ENCODE assay signal across 8 mouse cellular contexts in genomic region chr5:124536776-124537175, GRCm38 (mm10). TPM values are rescaled to one million over a fixed set of nuclear protein-coding genes. Genes with fewer than 3 reads are reported as not detected.
DNase-seq lines count a peak whose midpoint lies in the region; ATAC-seq and TF ChIP-seq lines count a peak whose summit lies in the region.

No protein-coding gene starts in this region.

- H3K9me3 ChIP-seq in ES-Bruce4 (replicated peaks; ENCODE audit: control insufficient read depth, insufficient read depth, low read length, poor library complexity, severe bottlenecking): no peaks in the 10 kb centered on the region
- H3K9me3 ChIP-seq in forebrain, embryonic 15.5 days: no peaks in the 10 kb centered on the region
- no peaks in the 10 kb centered on the region for H3K9me3 ChIP-seq in hindbrain, embryonic 10.5 days
- no peaks in the 10 kb centered on the region for H3K9me3 ChIP-seq in limb, embryonic 11.5 days (ENCODE audit: control insufficient read depth, low read length)
- no peaks in the 10 kb centered on the region for H3K9me3 ChIP-seq in midbrain, embryonic 10.5 days (replicated peaks)

- H3K4me2 ChIP-seq in forebrain, embryonic 15.5 days (replicated peaks): 0 out of 2 replicates have a peak overlapping the region, but pooled peaks have one; percentile 12
- H3K4me2 ChIP-seq in limb, embryonic 11.5 days (ENCODE audit: low read depth, severe bottlenecking): peak overlapping the region; percentile 24; the same call in 1 of the 2 replicates

- 2% methylated on average over 16 of the region's 17 CpGs for WGBS in forebrain, embryonic 15.5 days
- 8% methylated on average over 17 of the region's 17 CpGs for WGBS in hindbrain, embryonic 10.5 days
- 6% methylated on average over 17 of the region's 17 CpGs for WGBS in limb, embryonic 11.5 days
- 7% methylated on average over 17 of the region's 17 CpGs for WGBS in midbrain, embryonic 10.5 days

- H3K4me3 ChIP-seq in ES-Bruce4 (ENCODE audit: low read depth, low read length): peak overlapping the region; percentile 45
- no peak overlapping the region for H3K4me3 ChIP-seq in forebrain, embryonic 15.5 days
- peak overlapping the region; percentile 26 for H3K4me3 ChIP-seq in hindbrain, embryonic 10.5 days
- peak overlapping the region; percentile 5; the same call in 1 of the 2 replicates for H3K4me3 ChIP-seq in limb, embryonic 11.5 days (ENCODE audit: low read depth, low read length)
- H3K4me3 ChIP-seq in midbrain, embryonic 10.5 days: peak overlapping the region; percentile 39

- no peak for ATAC-seq in forebrain, embryonic 15.5 days (replicated peaks)
- no peak for ATAC-seq in limb, embryonic 11.5 days (ENCODE audit: insufficient number of reproducible peaks, low FRiP score, low TSS enrichment, low read depth)

- peak; percentile 79 for DNase-seq in R1 (ENCODE audit: low read depth, low spot score)
- DNase-seq in hindbrain, embryonic 10.5 days (ENCODE audit: low spot score): peak; percentile 28
- peak; percentile 53 for DNase-seq in limb, embryonic 11.5 days (ENCODE audit: low spot score)
- DNase-seq in midbrain, embryonic 10.5 days (ENCODE audit: low spot score): peak; percentile 42
- peak; percentile 52 for DNase-seq in thymus, postnatal 14 days
- no peak for DNase-seq in layer of hippocampus, adult 9-11 months

- peak overlapping the region; percentile 34 for H3K9ac ChIP-seq in ES-Bruce4 (ENCODE audit: low read depth, poor library complexity, severe bottlenecking)
- no peak overlapping the region for H3K9ac ChIP-seq in forebrain, embryonic 15.5 days (replicated peaks)
- peak overlapping the region; percentile 28; the same call in 1 of the 2 replicates for H3K9ac ChIP-seq in limb, embryonic 11.5 days (ENCODE audit: low read length)

- no peaks in the 10 kb centered on the region for H3K36me3 ChIP-seq in ES-Bruce4 (ENCODE audit: control insufficient read depth, insufficient read depth, low read length, poor library complexity, severe bottlenecking)
- no peaks in the 10 kb centered on the region for H3K36me3 ChIP-seq in forebrain, embryonic 15.5 days
- no peaks in the 10 kb centered on the region for H3K36me3 ChIP-seq in hindbrain, embryonic 10.5 days
- H3K36me3 ChIP-seq in limb, embryonic 11.5 days (ENCODE audit: control insufficient read depth, insufficient read depth, low read length): no peaks in the 10 kb centered on the region
- H3K36me3 ChIP-seq in midbrain, embryonic 10.5 days: no peaks in the 10 kb centered on the region

- peak overlapping the region; percentile 57 for H3K27ac ChIP-seq in ES-Bruce4 (ENCODE audit: insufficient read depth, low read length)
- H3K27ac ChIP-seq in forebrain, embryonic 15.5 days (replicated peaks): no peak overlapping the region
- peak overlapping the region; percentile 67; the same call in 1 of the 2 replicates for H3K27ac ChIP-seq in hindbrain, embryonic 10.5 days
- H3K27ac ChIP-seq in limb, embryonic 11.5 days (replicated peaks; ENCODE audit: low read depth, low read length): no peak overlapping the region
- H3K27ac ChIP-seq in midbrain, embryonic 10.5 days (replicated peaks): peak overlapping the region; percentile 46; the same call in 1 of the 2 replicates

- TF ChIP-seq POLR2A in ES-Bruce4 (IDR thresholded peaks at IDR 0.05; ENCODE audit: insufficient read depth, low read length): no peak

- no peaks in the 10 kb centered on the region for H3K27me3 ChIP-seq in ES-Bruce4 (ENCODE audit: control insufficient read depth, insufficient read depth, low read length, poor library complexity, severe bottlenecking)
- H3K27me3 ChIP-seq in forebrain, embryonic 15.5 days: no peaks in the 10 kb centered on the region
- H3K27me3 ChIP-seq in hindbrain, embryonic 10.5 days (ENCODE audit: insufficient read depth, poor library complexity, severe bottlenecking): no peaks in the 10 kb centered on the region
- no peaks in the 10 kb centered on the region for H3K27me3 ChIP-seq in limb, embryonic 11.5 days (ENCODE audit: control insufficient read depth, insufficient read depth, low read length)
- no peaks in the 10 kb centered on the region for H3K27me3 ChIP-seq in midbrain, embryonic 10.5 days (ENCODE audit: low read depth, poor library complexity, severe bottlenecking)

- H3K4me1 ChIP-seq in ES-Bruce4 (ENCODE audit: control insufficient read depth, insufficient read depth, low read length): peaks cover under 1% of the 10 kb centered on the region
- peaks cover 12% of the 10 kb centered on the region for H3K4me1 ChIP-seq in forebrain, embryonic 15.5 days
- H3K4me1 ChIP-seq in hindbrain, embryonic 10.5 days (replicated peaks): peaks cover 23% of the 10 kb centered on the region
- H3K4me1 ChIP-seq in limb, embryonic 11.5 days (ENCODE audit: control insufficient read depth, insufficient read depth, low read length): peaks cover 5% of the 10 kb centered on the region; the same call in 1 of the 2 replicates
- peaks cover 20% of the 10 kb centered on the region for H3K4me1 ChIP-seq in midbrain, embryonic 10.5 days

- TF ChIP-seq CTCF in ES-Bruce4 (IDR thresholded peaks at IDR 0.05; ENCODE audit: low read depth, low read length): no peak

- no peak for TF ChIP-seq EP300 in ES-Bruce4 (IDR thresholded peaks at IDR 0.05; ENCODE audit: insufficient read depth, low read depth, low read length)

RNA-seq across cellular contexts. Expression of gene Tmed2, which starts 3.7 kb away (rescaled TPM):
- polyA plus RNA-seq in ES-Bruce4 (2011; ENCODE audit: insufficient read depth, insufficient read length, low read depth, missing spikeins): 193 and 281 TPM in 2 replicates
- polyA plus RNA-seq in forebrain, embryonic 15.5 days (2015; fragmentation: Nextera tagmentation; extraction: Ambion mirVana): 372 and 377 TPM in 2 replicates
- polyA plus RNA-seq in hindbrain, embryonic 10.5 days (2016; fragmentation: Nextera tagmentation; extraction: Ambion mirVana): 396 and 457 TPM in 2 replicates
- polyA plus RNA-seq in limb, embryonic 11.5 days (2014; fragmentation: Nextera tagmentation; extraction: Ambion mirVana): 501 and 517 TPM in 2 replicates
- polyA plus RNA-seq in midbrain, embryonic 10.5 days (2016; fragmentation: Nextera tagmentation; extraction: Ambion mirVana): 466 and 495 TPM in 2 replicates

RNA-seq across cellular contexts. Expression of gene Rilpl1, which starts 5.6 kb away (rescaled TPM):
- polyA plus RNA-seq in ES-Bruce4 (2011; ENCODE audit: insufficient read depth, insufficient read length, low read depth, missing spikeins): 16.6 and 18.0 TPM in 2 replicates
- 11.6 and 12.8 TPM in 2 replicates for polyA plus RNA-seq in forebrain, embryonic 15.5 days (2015; fragmentation: Nextera tagmentation; extraction: Ambion mirVana)
- 19.6 and 22.8 TPM in 2 replicates for polyA plus RNA-seq in hindbrain, embryonic 10.5 days (2016; fragmentation: Nextera tagmentation; extraction: Ambion mirVana)
- 30.0 and 30.7 TPM in 2 replicates for polyA plus RNA-seq in limb, embryonic 11.5 days (2014; fragmentation: Nextera tagmentation; extraction: Ambion mirVana)
- polyA plus RNA-seq in midbrain, embryonic 10.5 days (2016; fragmentation: Nextera tagmentation; extraction: Ambion mirVana): 20.2 and 22.7 TPM in 2 replicates

RNA-seq across cellular contexts. Expression of gene Ddx55, which starts 15.9 kb away (rescaled TPM):
- polyA plus RNA-seq in ES-Bruce4 (2011; ENCODE audit: insufficient read depth, insufficient read length, low read depth, missing spikeins): 13.2 and 13.7 TPM in 2 replicates
- 28.2 and 28.8 TPM in 2 replicates for polyA plus RNA-seq in forebrain, embryonic 15.5 days (2015; fragmentation: Nextera tagmentation; extraction: Ambion mirVana)
- 19.2 and 19.6 TPM in 2 replicates for polyA plus RNA-seq in hindbrain, embryonic 10.5 days (2016; fragmentation: Nextera tagmentation; extraction: Ambion mirVana)
- 14.4 and 15.3 TPM in 2 replicates for polyA plus RNA-seq in limb, embryonic 11.5 days (2014; fragmentation: Nextera tagmentation; extraction: Ambion mirVana)
- polyA plus RNA-seq in midbrain, embryonic 10.5 days (2016; fragmentation: Nextera tagmentation; extraction: Ambion mirVana): 18.4 and 19.1 TPM in 2 replicates

RNA-seq across cellular contexts. Expression of gene Eif2b1, which starts 42.2 kb away (rescaled TPM):
- 57.1 and 61.3 TPM in 2 replicates for polyA plus RNA-seq in ES-Bruce4 (2011; ENCODE audit: insufficient read depth, insufficient read length, low read depth, missing spikeins)
- 70.3 and 70.5 TPM in 2 replicates for polyA plus RNA-seq in forebrain, embryonic 15.5 days (2015; fragmentation: Nextera tagmentation; extraction: Ambion mirVana)
- 81.6 and 84.9 TPM in 2 replicates for polyA plus RNA-seq in hindbrain, embryonic 10.5 days (2016; fragmentation: Nextera tagmentation; extraction: Ambion mirVana)
- 83.1 and 85.1 TPM in 2 replicates for polyA plus RNA-seq in limb, embryonic 11.5 days (2014; fragmentation: Nextera tagmentation; extraction: Ambion mirVana)
- polyA plus RNA-seq in midbrain, embryonic 10.5 days (2016; fragmentation: Nextera tagmentation; extraction: Ambion mirVana): 86.7 and 86.9 TPM in 2 replicates

RNA-seq across cellular contexts. Expression of gene Gtf2h3, which starts 42.2 kb away (rescaled TPM):
- 83.6 and 83.8 TPM in 2 replicates for polyA plus RNA-seq in ES-Bruce4 (2011; ENCODE audit: insufficient read depth, insufficient read length, low read depth, missing spikeins)
- 52.6 and 57.3 TPM in 2 replicates for polyA plus RNA-seq in forebrain, embryonic 15.5 days (2015; fragmentation: Nextera tagmentation; extraction: Ambion mirVana)
- polyA plus RNA-seq in hindbrain, embryonic 10.5 days (2016; fragmentation: Nextera tagmentation; extraction: Ambion mirVana): 81.4 and 98.7 TPM in 2 replicates
- 98.7 and 107 TPM in 2 replicates for polyA plus RNA-seq in limb, embryonic 11.5 days (2014; fragmentation: Nextera tagmentation; extraction: Ambion mirVana)
- polyA plus RNA-seq in midbrain, embryonic 10.5 days (2016; fragmentation: Nextera tagmentation; extraction: Ambion mirVana): 96.4 and 98.9 TPM in 2 replicates

Comparison
In these comparisons a context has a peak if more than half of its experiments do, and no peak if none do; other contexts are left out.
1. H3K27ac ChIP-seq: peak in ES-Bruce4 (single experiment), hindbrain, embryonic 10.5 days (single experiment) and midbrain, embryonic 10.5 days (single experiment); none in forebrain, embryonic 15.5 days (single experiment) and limb, embryonic 11.5 days (single experiment).